Mouse (Mus musculus): ENCODE measurements around the gene Gm3752.
"Not testable (repeated sequence)": the region's sequence is repeated elsewhere in the genome, so short reads cannot be mapped to it uniquely, and the experiment has no call there.

Gm3752 gene

DNA sequence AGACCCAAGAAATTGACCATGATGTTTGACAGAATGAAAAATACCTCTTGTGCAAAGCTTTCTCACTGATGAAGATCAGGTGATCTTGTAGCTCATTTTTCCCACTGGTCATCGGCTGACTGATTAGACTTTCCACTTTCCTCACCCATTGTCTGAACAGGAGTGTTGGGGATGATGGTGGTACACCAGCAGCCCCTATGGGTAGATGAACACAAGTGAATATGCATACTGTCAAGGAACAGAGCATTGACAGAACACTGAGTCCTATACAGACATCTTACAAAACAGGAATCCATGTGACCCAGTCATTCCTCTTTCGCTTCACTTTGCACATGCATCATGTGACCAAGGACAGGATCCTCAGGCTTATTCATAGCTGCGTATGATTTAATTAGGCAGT lies at the start of gene Gm3752:
Gene Gm3752, minus strand, starts transcription at position 101 of the 400 bp plus-strand sequence.
- DNase-seq (ENCODE audit: low spot score in 2 of 2): not testable (repeated sequence)

GRCm38 (mm10) chr14:7488731-7489130 lies 5.2 kb upstream of the Gm3752 start:
- DNase-seq (ENCODE audit: low spot score in 2 of 2): not testable (repeated sequence)

GRCm38 (mm10) chr14:7450817-7451216 lies 32.7 kb downstream of the Gm3752 start, which contains the start of gene Gm3755:
Gene Gm3755 (minus strand): TSS chr14:7450917.
- not testable (repeated sequence) for DNase-seq (ENCODE audit: low spot score in 2 of 2)

GRCm38 (mm10) chr14:7422496-7422895 lies 61.1 kb downstream of the Gm3752 start:
- not testable (repeated sequence) for DNase-seq (ENCODE audit: low spot score in 2 of 2)
